Mouse (Mus musculus): Measurements from ENCODE around the gene Trpm2.

- TF ChIP-seq CTCF (IDR thresholded peaks at IDR 0.05; ENCODE audit: extremely low read depth, insufficient read length, insufficient replicate concordance, low read depth, low read length) (no peak), POLR2A (IDR thresholded peaks at IDR 0.05; ENCODE audit: low read depth, low read length) (no peak)
Measured at GRCm38 (mm10) chr10:77861675-77862074, 108.7 kb downstream of the Trpm2 start, which contains the start of gene Gm3285.
